Mouse (Mus musculus): ENCODE measurements at regions not wholly inside any gene's neighbourhood (a gene's known extent, or its start where the extent isn't known, plus 50 kb on each side); places are given as distances from the start of the nearest gene placed in this dataset.

DNA sequence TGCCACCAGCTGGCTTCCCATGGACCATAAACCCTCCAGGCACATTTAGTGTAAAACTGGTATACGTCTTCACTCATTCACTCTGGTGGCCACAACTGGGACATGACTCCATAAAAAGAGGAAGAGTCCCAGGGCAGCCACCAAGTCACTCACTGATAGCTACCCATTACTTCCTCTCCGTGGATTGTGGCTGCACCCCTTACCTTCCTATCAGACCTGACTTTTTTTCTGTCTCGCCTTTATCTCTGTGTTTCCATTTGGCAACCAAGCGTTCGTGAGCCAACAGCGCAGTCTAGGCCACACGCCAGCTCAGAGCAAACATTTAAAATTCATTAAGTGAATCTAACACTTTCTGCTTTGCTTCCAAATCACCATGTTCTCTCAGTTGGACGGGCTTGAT lies 53.9 kb upstream of the Slc44a1 start:
- Histone ChIP-seq H3K9ac (replicated peaks) (no peak overlapping the region), H3K4me2 (no peak overlapping the region), H3K4me1 (replicated peaks) (no peaks in the 10 kb centered on the region; the same call in 1 of the 2 replicates), H3K27me3 (no peaks in the 10 kb centered on the region), H3K36me3 (no peaks in the 10 kb centered on the region), H3K9me3 (no peaks in the 10 kb centered on the region), H3K27ac (no peak overlapping the region), H3K4me3 (replicated peaks) (no peak overlapping the region)
- ATAC-seq (ENCODE audit: insufficient number of reproducible peaks, insufficient read depth, low FRiP score, low TSS enrichment, low read depth): no peak
- 87% methylated on average over 8 of the region's 8 CpGs for WGBS

DNA sequence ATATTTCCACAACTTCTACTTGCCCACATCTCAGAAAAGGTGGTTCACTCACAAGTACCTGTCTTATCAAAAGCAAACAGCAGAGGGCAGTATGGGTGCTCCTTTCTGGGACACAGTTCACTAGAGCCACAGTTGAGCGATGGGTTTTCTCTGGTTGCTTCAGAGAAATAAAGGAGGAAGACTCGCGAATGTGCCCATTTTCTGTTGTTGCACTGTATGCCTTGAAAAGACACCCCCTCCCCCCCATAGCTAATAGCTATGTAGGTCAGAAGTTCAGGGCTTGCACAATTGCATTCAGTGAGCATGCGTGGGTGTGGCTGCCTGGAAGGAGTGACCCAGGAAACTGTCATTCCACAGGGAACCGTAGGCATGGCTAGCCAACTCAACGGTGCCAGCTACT lies 55.5 kb upstream of the Slc44a1 start:
- H3K27ac ChIP-seq: no peak overlapping the region
- H3K4me1 ChIP-seq (replicated peaks): no peaks in the 10 kb centered on the region; the same call in 1 of the 2 replicates
- H3K27me3 ChIP-seq: no peaks in the 10 kb centered on the region
- H3K9me3 ChIP-seq: no peaks in the 10 kb centered on the region
- peak overlapping the region; percentile 15; the same call in 1 of the 2 replicates for H3K4me2 ChIP-seq
- no peak for ATAC-seq (ENCODE audit: insufficient number of reproducible peaks, insufficient read depth, low FRiP score, low TSS enrichment, low read depth)
- no peaks in the 10 kb centered on the region for H3K36me3 ChIP-seq
- WGBS: 41% methylated on average over 6 of the region's 6 CpGs
- H3K9ac ChIP-seq (replicated peaks): no peak overlapping the region
- H3K4me3 ChIP-seq (replicated peaks): no peak overlapping the region

DNA sequence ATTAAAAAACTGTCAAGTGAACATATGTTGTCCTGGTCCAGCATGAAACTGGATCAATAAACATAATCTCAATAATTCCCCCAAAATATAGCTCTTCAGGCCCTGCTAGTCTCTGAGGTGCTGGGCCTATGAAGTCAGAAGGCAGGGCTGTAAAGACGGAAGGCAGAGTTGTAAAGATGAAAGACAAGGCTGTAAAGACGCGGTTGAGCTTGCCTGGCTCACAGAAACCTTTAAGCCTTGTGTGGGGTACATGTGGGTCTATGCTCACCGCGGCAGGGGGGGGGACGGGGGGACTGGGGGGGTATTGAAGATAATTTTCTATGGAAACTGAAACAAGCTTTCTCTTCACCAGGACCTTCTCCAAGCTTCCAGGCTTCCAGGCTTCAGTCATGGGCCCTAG lies 56.1 kb upstream of the Slc44a1 start:
- ATAC-seq (ENCODE audit: insufficient number of reproducible peaks, insufficient read depth, low FRiP score, low TSS enrichment, low read depth): no peak
- Histone ChIP-seq H3K9me3 (no peaks in the 10 kb centered on the region), H3K27me3 (no peaks in the 10 kb centered on the region), H3K27ac (no peak overlapping the region), H3K9ac (replicated peaks) (no peak overlapping the region), H3K4me2 (no peak overlapping the region), H3K4me3 (replicated peaks) (no peak overlapping the region), H3K36me3 (no peaks in the 10 kb centered on the region), H3K4me1 (replicated peaks) (no peaks in the 10 kb centered on the region; the same call in 1 of the 2 replicates)
- WGBS: 30% methylated on average over 6 of the region's 6 CpGs

DNA sequence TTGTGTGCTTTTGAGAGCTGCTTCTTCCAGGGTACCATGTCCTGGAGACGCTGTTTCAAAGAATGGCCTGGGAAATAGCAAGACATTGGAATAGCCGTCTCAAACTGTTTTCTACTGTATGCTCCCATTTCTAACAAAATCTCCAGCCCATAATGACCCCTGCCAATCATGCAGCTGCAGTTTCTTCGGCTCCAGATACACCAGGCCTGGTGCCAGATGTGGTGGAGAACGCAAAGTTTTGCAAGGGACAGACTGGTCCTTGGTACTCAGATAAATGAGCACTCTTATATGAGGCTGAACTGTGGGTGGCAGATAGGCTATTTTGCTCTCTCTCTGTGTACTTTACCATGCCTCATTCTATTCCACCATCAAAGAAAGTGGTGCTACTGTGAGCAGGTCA lies 58.2 kb upstream of the Slc44a1 start:
- WGBS: 70% methylated on average over 4 of the region's 4 CpGs
- no peak overlapping the region for H3K4me3 ChIP-seq (replicated peaks)
- no peak overlapping the region for H3K27ac ChIP-seq
- H3K9ac ChIP-seq (replicated peaks): no peak overlapping the region
- no peak for ATAC-seq (ENCODE audit: insufficient number of reproducible peaks, insufficient read depth, low FRiP score, low TSS enrichment, low read depth)
- no peaks in the 10 kb centered on the region for H3K9me3 ChIP-seq
- no peaks in the 10 kb centered on the region for H3K27me3 ChIP-seq
- H3K4me1 ChIP-seq (replicated peaks): no peaks in the 10 kb centered on the region; the same call in 1 of the 2 replicates
- no peaks in the 10 kb centered on the region for H3K36me3 ChIP-seq
- no peak overlapping the region for H3K4me2 ChIP-seq

DNA sequence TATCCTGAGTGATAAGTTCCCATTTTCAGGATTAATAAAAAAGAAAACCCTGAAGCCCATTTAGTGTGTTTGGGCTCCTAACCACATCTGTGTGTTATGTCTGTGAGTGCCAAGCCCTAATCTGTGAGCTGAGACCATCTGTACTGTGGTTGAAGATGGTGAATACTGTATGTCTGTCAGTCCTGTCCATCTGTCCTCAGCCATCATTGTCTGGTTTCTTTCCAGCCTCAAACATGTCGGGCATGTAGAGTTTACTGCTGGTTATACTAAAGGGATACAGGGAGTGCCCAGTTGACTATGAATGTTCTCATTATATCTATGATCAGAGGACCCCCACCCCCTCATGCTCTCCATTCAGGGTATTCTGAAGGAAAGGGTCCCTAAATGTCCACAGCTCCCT lies 60.4 kb upstream of the Slc44a1 start:
- no peak overlapping the region for H3K27ac ChIP-seq
- H3K9ac ChIP-seq (replicated peaks): no peak overlapping the region
- no peaks in the 10 kb centered on the region for H3K9me3 ChIP-seq
- WGBS: 83% methylated on average over 1 of the region's 1 CpGs
- no peaks in the 10 kb centered on the region for H3K27me3 ChIP-seq
- no peaks in the 10 kb centered on the region; the same call in 1 of the 2 replicates for H3K4me1 ChIP-seq (replicated peaks)
- no peak for ATAC-seq (ENCODE audit: insufficient number of reproducible peaks, insufficient read depth, low FRiP score, low TSS enrichment, low read depth)
- H3K4me2 ChIP-seq: no peak overlapping the region
- H3K36me3 ChIP-seq: no peaks in the 10 kb centered on the region
- no peak overlapping the region for H3K4me3 ChIP-seq (replicated peaks)

DNA sequence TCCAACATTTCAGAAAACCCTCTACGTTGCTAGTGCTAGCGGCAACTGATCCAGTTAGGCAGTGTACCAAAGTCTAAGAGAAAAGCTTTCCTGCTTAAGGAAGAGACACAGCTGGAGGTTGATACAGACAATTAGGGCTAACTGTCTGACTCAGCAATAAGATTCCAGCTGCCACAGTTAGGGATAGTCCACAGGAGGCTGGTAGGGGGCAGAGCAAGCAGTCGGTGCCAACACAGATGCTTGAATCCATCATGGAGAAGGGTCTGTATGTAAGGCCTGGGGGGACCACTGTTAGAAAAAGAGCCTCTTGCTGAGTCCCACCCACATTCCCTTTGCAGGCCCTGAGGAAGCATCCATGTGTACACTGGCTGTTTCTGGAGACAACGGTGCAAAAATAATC lies 63.2 kb upstream of the Slc44a1 start:
- Histone ChIP-seq H3K27me3 (no peaks in the 10 kb centered on the region), H3K36me3 (no peaks in the 10 kb centered on the region), H3K27ac (no peak overlapping the region), H3K4me2 (no peak overlapping the region), H3K9ac (replicated peaks) (no peak overlapping the region), H3K4me3 (replicated peaks) (no peak overlapping the region), H3K9me3 (no peaks in the 10 kb centered on the region), H3K4me1 (replicated peaks) (no peaks in the 10 kb centered on the region)
- ATAC-seq (ENCODE audit: insufficient number of reproducible peaks, insufficient read depth, low FRiP score, low TSS enrichment, low read depth): no peak
- WGBS: 70% methylated on average over 4 of the region's 4 CpGs

DNA sequence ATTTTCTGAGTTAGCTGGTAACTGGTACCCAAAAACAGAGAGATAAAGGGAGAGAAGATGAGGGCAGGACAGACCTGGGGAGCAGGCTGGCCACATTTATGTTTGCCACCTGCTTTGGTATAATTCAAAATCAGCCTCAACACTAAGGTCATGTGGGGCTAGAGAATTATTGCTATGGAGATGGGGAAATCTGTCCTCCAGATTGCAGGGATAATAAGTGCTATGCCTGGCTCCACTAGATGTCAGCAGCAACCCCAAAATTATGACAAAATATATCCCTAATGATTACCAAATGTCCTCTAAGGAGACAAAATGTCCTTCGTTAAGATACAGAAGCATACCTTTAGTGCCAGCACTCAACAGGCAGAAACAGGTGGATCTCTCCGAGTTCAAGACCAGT lies 83.8 kb upstream of the Slc44a1 start:
- no peak for ATAC-seq (ENCODE audit: insufficient number of reproducible peaks, insufficient read depth, low FRiP score, low TSS enrichment, low read depth)
- Histone ChIP-seq H3K9ac (replicated peaks) (no peak overlapping the region), H3K4me1 (replicated peaks) (no peaks in the 10 kb centered on the region), H3K27ac (no peak overlapping the region), H3K9me3 (no peaks in the 10 kb centered on the region), H3K4me3 (replicated peaks) (no peak overlapping the region), H3K27me3 (no peaks in the 10 kb centered on the region), H3K36me3 (no peaks in the 10 kb centered on the region), H3K4me2 (no peak overlapping the region)
- 65% methylated on average over 2 of the region's 2 CpGs for WGBS

DNA sequence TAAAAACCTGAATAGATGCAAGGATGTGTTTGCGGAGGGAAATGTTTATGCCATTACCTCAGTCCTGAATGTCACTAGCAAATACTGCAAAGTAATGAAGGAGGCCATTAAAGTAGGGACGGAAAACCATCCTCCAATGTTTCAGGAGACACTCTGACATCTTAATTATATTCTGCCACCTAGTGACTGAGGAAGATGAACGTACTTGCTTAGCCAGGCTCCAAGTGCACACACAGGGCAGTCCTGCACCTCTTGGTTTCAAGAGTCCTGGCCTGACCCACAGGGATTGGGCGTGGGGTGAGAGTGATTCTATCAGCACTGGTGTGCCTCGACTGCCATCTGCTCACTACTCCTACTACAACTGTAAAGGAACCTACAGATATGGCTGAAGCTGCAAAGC lies 85.3 kb upstream of the Slc44a1 start:
- no peak overlapping the region for H3K27ac ChIP-seq
- no peak overlapping the region for H3K9ac ChIP-seq (replicated peaks)
- H3K36me3 ChIP-seq: no peaks in the 10 kb centered on the region
- H3K4me2 ChIP-seq: no peak overlapping the region
- ATAC-seq (ENCODE audit: insufficient number of reproducible peaks, insufficient read depth, low FRiP score, low TSS enrichment, low read depth): no peak
- H3K27me3 ChIP-seq: no peaks in the 10 kb centered on the region
- 45% methylated on average over 5 of the region's 5 CpGs for WGBS
- no peaks in the 10 kb centered on the region for H3K4me1 ChIP-seq (replicated peaks)
- H3K4me3 ChIP-seq (replicated peaks): no peak overlapping the region
- no peaks in the 10 kb centered on the region for H3K9me3 ChIP-seq

DNA sequence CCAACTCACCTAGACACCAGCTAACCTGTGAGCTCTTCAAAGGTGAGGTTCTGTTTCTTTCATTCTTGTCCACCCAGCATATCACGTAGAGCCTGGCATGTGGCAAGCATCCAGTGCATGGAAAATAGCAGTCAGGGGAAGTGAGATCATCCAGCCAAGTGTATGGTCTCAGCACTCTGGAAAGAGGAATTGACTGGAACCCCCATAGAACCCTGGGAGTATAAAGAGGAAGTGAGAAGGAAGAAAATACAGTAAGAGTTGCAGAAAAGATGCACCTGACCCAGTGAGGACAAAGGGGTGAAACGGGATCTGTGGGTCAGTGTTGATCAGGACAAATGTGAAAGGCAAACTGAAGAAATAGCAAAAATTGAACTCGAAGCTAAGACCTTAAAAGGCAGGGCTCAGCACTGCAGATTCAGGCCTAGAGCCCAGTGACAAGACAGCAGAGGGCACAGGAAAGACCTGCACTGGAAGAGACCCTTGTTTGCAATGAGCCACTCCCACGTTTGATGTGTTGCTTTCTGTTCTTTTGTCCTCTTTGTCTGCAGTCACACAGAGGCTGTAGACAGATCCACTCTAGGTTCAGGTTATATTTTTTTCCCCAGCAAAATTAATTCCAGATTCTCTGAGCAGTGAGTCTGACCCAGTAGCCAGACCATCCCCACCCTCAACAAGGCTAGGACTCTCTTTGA lies 86.7 kb upstream of the Slc44a1 start:
- no peak overlapping the region for H3K4me3 ChIP-seq (replicated peaks)
- H3K4me1 ChIP-seq (replicated peaks): no peaks in the 10 kb centered on the region
- ATAC-seq (ENCODE audit: insufficient number of reproducible peaks, insufficient read depth, low FRiP score, low TSS enrichment, low read depth): no peak
- H3K36me3 ChIP-seq: no peaks in the 10 kb centered on the region
- WGBS: 63% methylated on average over 4 of the region's 4 CpGs
- H3K9me3 ChIP-seq: no peaks in the 10 kb centered on the region
- no peaks in the 10 kb centered on the region for H3K27me3 ChIP-seq
- no peak overlapping the region for H3K27ac ChIP-seq
- H3K4me2 ChIP-seq: no peak overlapping the region
- no peak overlapping the region for H3K9ac ChIP-seq (replicated peaks)

DNA sequence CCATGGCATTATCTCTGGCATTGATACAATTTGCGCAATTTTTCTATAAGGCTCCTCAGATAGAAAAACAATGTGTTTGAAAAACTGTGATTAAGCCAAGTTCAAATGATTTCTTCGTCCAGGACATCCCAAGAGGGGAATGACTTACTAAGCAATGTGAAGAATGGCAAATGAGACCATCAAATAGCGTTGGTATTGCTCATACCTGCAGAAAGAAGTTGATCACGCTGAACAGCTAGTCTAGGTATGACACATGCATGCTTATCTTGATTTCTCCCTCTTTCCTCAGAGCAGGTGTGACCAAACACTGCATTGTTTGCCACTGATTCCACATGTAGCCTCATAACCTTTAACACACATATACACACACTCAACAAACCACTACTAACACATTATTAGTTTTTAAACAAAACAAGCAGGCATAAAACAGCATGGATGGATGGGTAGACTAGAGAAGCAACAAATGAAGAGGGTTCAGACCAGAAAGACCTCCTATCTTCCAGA lies 89.1 kb upstream of the Slc44a1 start:
- H3K27ac ChIP-seq: no peak overlapping the region
- no peaks in the 10 kb centered on the region for H3K27me3 ChIP-seq
- no peak overlapping the region for H3K4me2 ChIP-seq
- H3K4me1 ChIP-seq (replicated peaks): no peaks in the 10 kb centered on the region
- no peak overlapping the region for H3K4me3 ChIP-seq (replicated peaks)
- WGBS: 88% methylated on average over 4 of the region's 4 CpGs
- no peaks in the 10 kb centered on the region for H3K36me3 ChIP-seq
- H3K9me3 ChIP-seq: no peaks in the 10 kb centered on the region
- H3K9ac ChIP-seq (replicated peaks): no peak overlapping the region
- ATAC-seq (ENCODE audit: insufficient number of reproducible peaks, insufficient read depth, low FRiP score, low TSS enrichment, low read depth): no peak

DNA sequence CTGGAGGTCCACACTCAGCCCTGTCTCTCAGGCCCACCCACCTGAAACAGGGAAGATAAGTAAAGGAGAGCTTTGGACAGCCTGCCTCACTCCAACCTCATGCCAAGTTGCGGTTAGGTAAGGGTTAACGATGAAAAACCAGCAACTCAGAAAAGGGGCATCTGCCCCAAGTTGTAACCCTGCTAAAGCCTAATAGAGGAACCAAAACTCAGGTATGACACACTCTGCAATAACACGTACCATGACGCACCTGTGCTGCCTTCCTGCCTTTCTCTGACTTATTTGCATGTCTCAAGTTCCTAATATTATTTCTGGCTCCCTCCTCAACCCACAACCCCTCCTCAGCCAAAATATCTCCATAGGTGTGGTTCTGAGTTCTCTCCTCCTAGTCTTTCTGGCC lies 94.9 kb upstream of the Slc44a1 start:
- no peak overlapping the region for H3K27ac ChIP-seq
- H3K9ac ChIP-seq (replicated peaks): no peak overlapping the region
- H3K4me3 ChIP-seq (replicated peaks): no peak overlapping the region
- H3K4me2 ChIP-seq: no peak overlapping the region
- peaks cover 9% of the 10 kb centered on the region; the same call in 1 of the 2 replicates for H3K9me3 ChIP-seq
- 91% methylated on average over 4 of the region's 4 CpGs for WGBS
- H3K4me1 ChIP-seq (replicated peaks): no peaks in the 10 kb centered on the region
- no peaks in the 10 kb centered on the region for H3K36me3 ChIP-seq
- H3K27me3 ChIP-seq: no peaks in the 10 kb centered on the region
- ATAC-seq (ENCODE audit: insufficient number of reproducible peaks, insufficient read depth, low FRiP score, low TSS enrichment, low read depth): no peak

DNA sequence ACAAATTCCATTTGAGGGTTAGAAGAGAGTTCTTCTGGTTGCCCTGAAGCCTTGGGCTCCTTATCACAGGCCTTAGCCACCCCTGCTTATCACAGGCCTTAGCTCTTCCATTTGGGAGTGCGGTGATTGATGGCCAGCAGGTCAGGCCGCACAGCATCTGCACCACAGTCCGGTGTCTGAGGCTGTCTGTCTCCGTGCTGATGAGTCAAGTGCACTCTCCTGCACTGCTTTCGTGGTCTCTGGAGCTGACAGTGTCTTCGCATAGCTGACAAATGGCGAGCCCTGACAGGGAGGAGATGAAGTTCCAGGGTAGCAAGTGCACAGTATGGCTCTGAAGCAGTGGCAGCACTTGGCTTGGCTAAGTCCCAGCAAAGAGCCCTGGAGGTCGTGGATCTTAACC lies 95.7 kb upstream of the Slc44a1 start:
- Histone ChIP-seq H3K9ac (replicated peaks) (no peak overlapping the region), H3K27me3 (no peaks in the 10 kb centered on the region), H3K27ac (no peak overlapping the region), H3K36me3 (no peaks in the 10 kb centered on the region), H3K4me1 (replicated peaks) (no peaks in the 10 kb centered on the region), H3K9me3 (peaks cover 9% of the 10 kb centered on the region; the same call in 1 of the 2 replicates), H3K4me2 (no peak overlapping the region), H3K4me3 (replicated peaks) (no peak overlapping the region)
- ATAC-seq (ENCODE audit: insufficient number of reproducible peaks, insufficient read depth, low FRiP score, low TSS enrichment, low read depth): no peak
- 70% methylated on average over 8 of the region's 8 CpGs for WGBS
